12 mouse cellular contexts compared by ENCODE assay signal in genomic region chr19:25186316-25186715, GRCm38 (mm10). TPM values are rescaled to one million over a fixed set of nuclear protein-coding genes. Genes with fewer than 3 reads are reported as not detected.
DNase-seq lines count a peak whose midpoint lies in the region; TF ChIP-seq lines count a peak whose summit lies in the region.
"Had no signal": no experiment of that assay in that cellular context is flagged by ENCODE, and none has a peak within 500 bp of the region (broad histone marks: within the 10 kb centered on the region; RNA-seq: fewer than 3 reads in every experiment).

No protein-coding gene starts in this region.

- WGBS in kidney, adult 2 months = 72% methylated on average over 5 of the region's 5 CpGs

- TF ChIP-seq CTCF in kidney, adult 2 months (conservative IDR thresholded peaks at IDR 0.05; ENCODE audit: insufficient read depth, insufficient read length, low read depth, low read length) = no peak

- peak; percentile 67 for DNase-seq in kidney, postnatal 10 days
- DNase-seq in kidney, adult 2 months = no peak
- DNase-seq in adrenal gland, adult 18-20 months (ENCODE audit: low spot score in 2 of 2) = peak; percentile 10 to 26
- DNase-seq in heart, postnatal 4 days = peak; percentile 74
- no peak for DNase-seq in adipocyte (ENCODE audit: low spot score)
- no peak for DNase-seq in frontal cortex, postnatal 14 days (ENCODE audit: low spot score in 2 of 2)
- no peak for DNase-seq in T-cell, adult 2 months (ENCODE audit: low spot score)
- DNase-seq: cerebellum, adult 11 months had no signal

- H3K27me3 ChIP-seq in kidney, adult 2 months (replicated peaks; ENCODE audit: control insufficient read depth, insufficient read depth, low read length) = no peaks in the 10 kb centered on the region
- H3K27me3 ChIP-seq: CH12.LX; limb, embryonic 13.5 days had no signal

- no peaks in the 10 kb centered on the region for H3K4me1 ChIP-seq in kidney, adult 2 months (ENCODE audit: control insufficient read depth, insufficient read depth, low read length)
- no peaks in the 10 kb centered on the region for H3K4me1 ChIP-seq in brown adipose tissue, adult 24 weeks (ENCODE audit: control insufficient read depth, insufficient read depth, insufficient read length, low read length)

- H3K27ac ChIP-seq in kidney, adult 2 months (ENCODE audit: insufficient read depth, low read depth, low read length) = no peak overlapping the region
- 0 out of 2 replicates have a peak overlapping the region, but pooled peaks have one; percentile 36 for H3K27ac ChIP-seq in brown adipose tissue, adult 24 weeks (replicated peaks; ENCODE audit: low read depth, low read length)
- H3K27ac ChIP-seq: limb, embryonic 13.5 days had no signal

- peaks cover 2% of the 10 kb centered on the region for H3K36me3 ChIP-seq in kidney, adult 2 months (ENCODE audit: control insufficient read depth, insufficient read depth, low read length)
- H3K36me3 ChIP-seq: limb, embryonic 13.5 days had no signal

- no peak for TF ChIP-seq POLR2A in kidney, adult 2 months (IDR thresholded peaks at IDR 0.05; ENCODE audit: low read depth, low read length)

- H3K4me3 ChIP-seq in kidney, adult 2 months (ENCODE audit: insufficient read depth, low read depth, low read length) = no peak overlapping the region
- no peak overlapping the region for H3K4me3 ChIP-seq in brown adipose tissue, adult 24 weeks (ENCODE audit: insufficient read depth, low read depth, low read length)
- H3K4me3 ChIP-seq: limb, embryonic 13.5 days had no signal

RNA-seq across cellular contexts. Expression of gene Kank1, which starts 50.5 kb away (rescaled TPM):
- 56.0 and 68.7 TPM in 2 replicates for polyA plus RNA-seq in kidney, adult 2 months (2012; rRNA removed)
- total RNA-seq in adrenal gland, adult 18-20 months (2021) = 10 to 100 TPM; 11.2 to 17.6 TPM
- polyA plus RNA-seq in brown adipose tissue, adult 24 weeks (2012; ENCODE audit: insufficient read depth, insufficient read length, missing spikeins) = 13.1 and 18.0 TPM in 2 replicates
- 10 to 100 TPM; 50.3 to 50.6 TPM for total RNA-seq in heart, postnatal 4 days (2021)
- total RNA-seq: megakaryocyte, adult 5-6 weeks had no signal

Comparison
In these comparisons a context has a peak if more than half of its experiments do, and no peak if none do; other contexts are left out.
1. DNase-seq: peak in kidney, postnatal 10 days (single experiment), adrenal gland, adult 18-20 months (2 of 2) and heart, postnatal 4 days (single experiment); none in kidney, adult 2 months (single experiment), adipocyte (single experiment), frontal cortex, postnatal 14 days (0 of 2) and T-cell, adult 2 months (single experiment).